Mouse (Mus musculus) lung, embryonic 14.5 days (tissue): ENCODE results near the gene Pik3ip1. TPM values are rescaled to one million over a fixed set of nuclear protein-coding genes. Genes with fewer than 3 reads are reported as not detected.

ENCODE experiments used
- ATAC-seq: fragments of 200-750 bp; cut with Nextera tagmentation; 2 replicates; pipeline ENCODE4 v1.8.0; 2017; ENCODE audit warnings: mild to moderate bottlenecking, moderate TSS enrichment, moderate library complexity; ENCODE audit not compliant: insufficient read depth
- DNase-seq: peaks from one replicate; pipeline ENCODE4 v3.0.0-alpha.2; 2015
- H3K27ac ChIP-seq: fragments of 300-500 bp; sonication (generic); 2 replicates; pipeline ENCODE4 v1.5.1; 2014; ENCODE audit warnings: low read depth, mild to moderate bottlenecking, moderate library complexity
- H3K27me3 ChIP-seq: fragments of 300-500 bp; sonication (generic); 2 replicates; pipeline ENCODE4 v1.6.1; 2014; ENCODE audit warnings: low read length, control low read depth; ENCODE audit not compliant: insufficient read depth
- H3K36me3 ChIP-seq: fragments of 300-500 bp; sonication (generic); 2 replicates; pipeline ENCODE4 v1.6.1; 2014; ENCODE audit warnings: control low read depth; ENCODE audit not compliant: insufficient read depth
- H3K4me1 ChIP-seq: fragments of 300-500 bp; sonication (generic); 2 replicates; pipeline ENCODE4 v1.6.1; 2014; ENCODE audit warnings: antibody characterized with exemption, control low read depth; ENCODE audit not compliant: insufficient read depth
- H3K4me2 ChIP-seq: fragments of 300-500 bp; sonication (generic); 2 replicates; pipeline ENCODE4 v1.6.1; 2014; ENCODE audit warnings: mild to moderate bottlenecking
- H3K4me3 ChIP-seq: fragments of 300-500 bp; sonication (generic); 2 replicates; pipeline ENCODE4 v1.5.1; 2014; ENCODE audit warnings: low read depth, low read length
- H3K9ac ChIP-seq: fragments of 300-500 bp; sonication (generic); 2 replicates; pipeline ENCODE4 v1.6.1; 2014
- H3K9me3 ChIP-seq: fragments of 300-500 bp; sonication (generic); 2 replicates; pipeline ENCODE4 v1.6.1; 2016; ENCODE audit warnings: low read depth, low read length, control low read depth
- CTCF ChIP-seq: IDR thresholded peaks from 2 replicates; pipeline ENCODE4 v1.5.1; 2016; ENCODE audit warnings: antibody characterized with exemption, low read depth
- WGBS: fragments of 180-500 bp; shearing (Covaris S2); extraction: QIAGEN DNeasy Blood & Tissue Kit; methylation state at CpG from one replicate; pipeline ENCODE4 v1.1.7; 2014; 5-methylcytosine and 5-hydroxymethylcytosine counted together
- polyA plus RNA-seq: library from polyadenylated mRNA; unstranded; fragments of >200 nt; fragmentation: Nextera tagmentation; extraction: Ambion mirVana; gene quantifications from 2 replicates; pipeline ENCODE4 v1.2.1, GENCODE M21; 2014

Gene Pik3ip1
- polyA plus RNA-seq, 1 experiment from 2014 or later = 8.5 TPM

DNA sequence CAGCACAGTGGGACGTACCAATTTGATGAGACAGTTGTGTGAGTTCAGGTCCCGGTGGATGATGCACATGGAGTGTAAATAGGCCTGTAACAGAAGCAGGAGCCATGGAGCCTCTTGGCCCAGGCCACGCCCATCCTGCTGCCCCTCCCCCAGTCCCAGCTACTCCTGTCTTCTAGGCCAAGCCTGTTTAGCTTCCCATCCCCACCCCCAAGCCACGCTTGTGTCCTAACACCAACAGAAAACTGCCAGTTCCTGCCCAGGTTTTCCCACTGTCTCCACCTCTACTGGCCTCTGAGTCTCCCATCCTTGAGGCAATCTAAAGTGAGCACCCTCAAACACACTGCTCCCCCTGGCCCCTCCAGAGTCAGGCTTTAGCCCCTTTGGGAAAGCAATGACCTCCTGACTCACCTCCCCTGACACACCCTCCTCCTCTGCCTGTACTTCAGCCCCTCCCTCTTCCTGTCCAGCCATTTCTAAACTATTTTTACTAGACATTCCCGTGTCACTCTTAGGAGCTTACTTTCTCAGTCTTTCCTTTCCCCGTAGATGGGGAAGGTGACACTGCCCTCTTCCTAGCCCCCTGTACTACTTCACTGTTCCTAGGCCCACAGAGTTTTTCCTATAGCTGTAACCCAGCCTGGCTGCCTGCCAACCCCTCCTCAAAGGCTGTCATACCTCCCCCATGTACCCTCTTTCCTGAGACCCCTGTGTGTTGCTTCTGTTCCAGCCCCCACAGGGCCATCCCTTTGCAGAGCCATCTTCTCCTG, 18.6 kb downstream of the Pik3ip1 start:
- Histone ChIP-seq H3K4me1 (peaks cover 8% of the 10 kb centered on the region), H3K4me3 (no peak overlapping the region), H3K9ac (peak overlapping the region; percentile 26; the same call in 1 of the 2 replicates), H3K36me3 (peaks cover 75% of the 10 kb centered on the region), H3K27ac (peak overlapping the region; percentile 26; the same call in 1 of the 2 replicates), H3K4me2 (no peak overlapping the region), H3K27me3 (no peaks in the 10 kb centered on the region), H3K9me3 (no peaks in the 10 kb centered on the region)
- no peak for TF ChIP-seq CTCF
- ATAC-seq (peak; percentile 22; the same call in 1 of the 2 replicates), DNase-seq (peak; percentile 53)
- 18% methylated on average over 6 of the region's 6 CpGs for WGBS

DNA sequence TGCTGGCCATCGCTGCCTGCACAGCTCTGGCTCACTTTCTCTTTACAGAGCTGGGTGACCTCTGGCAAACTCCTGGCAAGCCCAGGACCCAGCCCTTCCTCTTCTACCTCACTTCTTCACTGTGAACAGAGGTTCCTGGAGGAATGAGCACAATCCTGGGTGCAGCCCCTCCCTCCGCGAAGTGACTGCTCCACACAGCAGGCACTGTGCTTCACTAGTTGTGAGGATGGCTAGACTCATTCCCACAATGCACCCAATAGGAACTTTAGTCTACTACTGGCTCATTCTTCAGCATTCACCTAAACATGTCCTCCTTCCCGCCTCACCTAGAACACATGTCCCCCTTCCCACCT, 19.1 kb downstream of the Pik3ip1 start:
- Histone ChIP-seq H3K9me3 (no peaks in the 10 kb centered on the region), H3K9ac (peak overlapping the region; percentile 26), H3K4me3 (no peak overlapping the region), H3K27me3 (no peaks in the 10 kb centered on the region), H3K27ac (peak overlapping the region; percentile 26; the same call in 1 of the 2 replicates), H3K4me2 (no peak overlapping the region), H3K4me1 (peaks cover 8% of the 10 kb centered on the region), H3K36me3 (peaks cover 78% of the 10 kb centered on the region)
- 74% methylated on average over 4 of the region's 4 CpGs for WGBS
- no peak for DNase-seq
- ATAC-seq = no peak; the same call in 1 of the 2 replicates
- TF ChIP-seq CTCF = no peak

DNA sequence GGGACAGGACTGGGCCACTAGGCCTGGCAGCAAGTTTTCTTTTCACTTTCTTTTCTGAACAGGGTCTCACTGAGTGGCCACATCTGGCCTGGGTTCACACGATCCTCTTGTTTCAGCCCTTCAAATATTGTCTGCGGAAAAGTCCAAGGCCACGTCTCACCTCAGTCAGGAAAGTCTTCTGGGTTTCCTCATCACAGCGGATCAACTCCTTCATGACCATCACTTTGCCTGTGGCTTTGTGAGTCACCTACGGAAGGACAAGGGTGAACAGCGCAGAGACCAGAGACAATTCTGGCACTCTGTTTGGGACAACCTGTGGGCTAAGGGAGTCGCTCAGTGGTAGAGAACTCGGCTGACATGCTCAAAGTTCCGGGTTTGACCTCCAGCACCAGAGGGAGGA, 21.9 kb downstream of the Pik3ip1 start:
- Histone ChIP-seq H3K4me2 (no peak overlapping the region), H3K9ac (no peak overlapping the region), H3K9me3 (no peaks in the 10 kb centered on the region), H3K27me3 (no peaks in the 10 kb centered on the region), H3K27ac (no peak overlapping the region), H3K36me3 (peaks cover 69% of the 10 kb centered on the region), H3K4me3 (no peak overlapping the region), H3K4me1 (peaks cover 8% of the 10 kb centered on the region)
- ATAC-seq (no peak), DNase-seq (no peak)
- no peak for TF ChIP-seq CTCF
- 92% methylated on average over 9 of the region's 9 CpGs for WGBS

DNA sequence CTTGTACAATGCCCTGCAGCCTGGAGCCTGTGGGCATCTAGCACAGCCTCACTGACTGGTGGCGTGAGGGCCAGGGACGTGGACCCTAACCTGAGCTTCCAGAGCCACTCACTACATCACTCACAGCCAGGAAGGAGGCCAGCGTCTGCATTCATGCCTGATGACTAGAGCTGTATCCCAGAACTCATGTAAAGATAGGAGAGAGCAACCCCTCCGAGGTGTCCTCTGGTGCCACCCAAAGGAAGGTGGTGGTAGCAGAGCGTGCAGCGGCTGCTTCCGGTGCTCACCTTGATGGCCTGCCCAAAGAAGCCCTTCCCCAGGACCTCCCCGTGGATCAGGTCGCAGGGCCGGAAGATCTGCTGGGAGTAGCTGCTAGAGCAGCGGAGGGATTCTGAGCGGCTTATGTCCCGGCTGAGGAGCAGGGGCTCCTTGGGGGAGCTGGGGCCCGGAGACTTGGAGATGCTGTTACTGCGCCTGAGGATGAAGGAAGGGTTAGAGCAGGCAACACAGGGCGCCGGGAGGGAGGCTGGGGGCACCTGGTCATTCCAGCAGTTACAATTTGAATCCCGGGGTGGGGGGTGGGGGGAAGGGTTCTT, 22.9 kb downstream of the Pik3ip1 start:
- Histone ChIP-seq H3K4me1 (peaks cover 8% of the 10 kb centered on the region), H3K36me3 (peaks cover 65% of the 10 kb centered on the region), H3K4me3 (no peak overlapping the region), H3K4me2 (no peak overlapping the region), H3K9ac (no peak overlapping the region), H3K27ac (no peak overlapping the region), H3K9me3 (no peaks in the 10 kb centered on the region), H3K27me3 (no peaks in the 10 kb centered on the region)
- peak; percentile 37 for TF ChIP-seq CTCF
- ATAC-seq (no peak), DNase-seq (peak; percentile 31)
- WGBS = 53% methylated on average over 18 of the region's 18 CpGs

DNA sequence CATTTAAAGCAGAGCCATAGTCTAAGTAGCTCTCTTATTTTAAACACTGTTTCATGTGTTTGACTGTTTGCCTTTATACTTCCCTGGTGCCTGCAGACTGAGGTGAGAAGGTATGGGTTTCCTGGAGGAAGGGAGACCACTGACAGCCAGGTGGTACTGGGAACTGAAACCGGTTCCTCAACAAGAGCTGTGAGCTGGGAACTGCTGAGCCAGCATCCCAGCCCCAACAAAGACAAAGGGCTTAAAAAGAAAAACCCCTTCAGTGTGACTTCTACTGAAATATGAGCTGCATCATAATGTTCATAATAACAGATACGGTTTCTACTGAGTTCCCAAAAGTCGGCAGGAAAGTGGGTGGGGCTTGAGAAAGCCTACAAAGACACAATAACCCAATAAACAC, 32.7 kb downstream of the Pik3ip1 start:
- TF ChIP-seq CTCF = no peak
- H3K36me3 ChIP-seq = peaks cover 23% of the 10 kb centered on the region
- no peak overlapping the region for H3K4me3 ChIP-seq
- no peak for DNase-seq
- H3K27me3 ChIP-seq = no peaks in the 10 kb centered on the region
- H3K27ac ChIP-seq = no peak overlapping the region
- H3K4me2 ChIP-seq = no peak overlapping the region
- no peak overlapping the region for H3K9ac ChIP-seq
- no peak for ATAC-seq
- WGBS = 55% methylated on average over 3 of the region's 3 CpGs
- H3K9me3 ChIP-seq = 0 out of 2 replicates have a peak, but pooled peaks cover 3% of the 10 kb centered on the region
- no peaks in the 10 kb centered on the region for H3K4me1 ChIP-seq

DNA sequence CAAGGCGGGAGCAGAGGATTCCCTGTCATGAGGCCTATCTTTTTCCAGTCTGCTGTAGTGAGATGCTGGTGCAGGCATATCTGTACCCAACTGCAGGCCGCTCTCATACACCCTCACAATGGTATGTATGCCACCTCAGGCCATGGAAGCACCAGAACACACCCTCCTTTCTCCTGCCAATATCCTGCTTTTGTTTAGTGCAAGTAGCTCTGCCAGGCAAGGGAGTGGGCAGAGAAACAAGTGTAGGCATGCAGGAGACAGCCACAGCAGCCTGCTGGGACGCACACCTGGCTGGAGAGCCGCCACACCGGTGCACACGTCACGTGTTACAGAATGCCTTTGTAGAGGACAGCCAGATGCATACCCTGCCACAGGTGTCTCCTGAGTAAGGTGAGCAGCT, 36.2 kb downstream of the Pik3ip1 start:
- no peak overlapping the region for H3K9ac ChIP-seq
- no peak overlapping the region for H3K27ac ChIP-seq
- no peaks in the 10 kb centered on the region for H3K36me3 ChIP-seq
- 89% methylated on average over 7 of the region's 7 CpGs for WGBS
- TF ChIP-seq CTCF = no peak
- ATAC-seq (no peak), DNase-seq (no peak)
- H3K9me3 ChIP-seq = 0 out of 2 replicates have a peak, but pooled peaks cover 3% of the 10 kb centered on the region
- H3K4me3 ChIP-seq = no peak overlapping the region
- no peaks in the 10 kb centered on the region; the same call in 1 of the 2 replicates for H3K4me1 ChIP-seq
- no peak overlapping the region for H3K4me2 ChIP-seq
- H3K27me3 ChIP-seq = no peaks in the 10 kb centered on the region

DNA sequence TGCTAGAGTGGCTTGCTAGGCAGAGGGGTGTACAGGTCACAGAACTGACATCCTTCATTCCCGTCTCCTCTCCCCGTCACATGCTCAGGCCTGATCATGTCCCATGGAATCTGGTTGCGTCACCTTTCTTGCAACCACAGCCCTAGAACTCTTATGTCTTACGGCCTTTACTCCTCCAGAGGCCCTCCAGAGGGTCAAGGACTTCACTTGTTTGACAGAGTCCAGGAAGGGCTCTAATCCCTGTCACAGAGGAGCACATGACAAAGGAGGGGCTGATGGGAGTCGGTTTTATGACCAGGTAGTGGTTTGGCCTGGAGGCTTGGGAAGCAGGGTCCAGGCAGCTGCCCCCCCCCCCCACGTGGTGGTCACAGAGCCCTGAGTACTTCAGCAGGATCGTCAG, 38.8 kb downstream of the Pik3ip1 start:
- Histone ChIP-seq H3K4me2 (peak overlapping the region; percentile 92), H3K27ac (0 out of 2 replicates have a peak overlapping the region, but pooled peaks have one; percentile 72), H3K4me3 (no peak overlapping the region), H3K27me3 (no peaks in the 10 kb centered on the region), H3K4me1 (peaks cover 8% of the 10 kb centered on the region), H3K36me3 (no peaks in the 10 kb centered on the region), H3K9ac (no peak overlapping the region), H3K9me3 (no peaks in the 10 kb centered on the region)
- ATAC-seq = no peak
- no peak for DNase-seq
- 34% methylated on average over 7 of the region's 7 CpGs for WGBS
- TF ChIP-seq CTCF = no peak
